Mouse (Mus musculus) G1E (cell line): ENCODE results near the gene Gpr108.

Experiments
- CTCF ChIP-seq: IDR thresholded peaks from 2 replicates; pipeline ENCODE4 v1.5.1; 2012; ENCODE audit warnings: low read depth, low read length, inconsistent platforms, mixed read lengths
- GATA1 ChIP-seq: IDR thresholded peaks from 2 replicates; pipeline ENCODE4 v1.6.1; 2012; ENCODE audit warnings: borderline replicate concordance, low read length, inconsistent platforms, mixed read lengths
- POLR2AphosphoS5 ChIP-seq: IDR thresholded peaks from 2 replicates; pipeline ENCODE4 v1.6.1; 2012; ENCODE audit warnings: low read depth, low read length, inconsistent platforms; ENCODE audit not compliant: insufficient replicate concordance
- TAL1 ChIP-seq: conservative IDR thresholded peaks from 2 replicates; pipeline ENCODE4 v1.6.1; 2012; ENCODE audit warnings: low read depth, low read length, inconsistent platforms, mixed read lengths

GRCm38 (mm10) chr17:57261796-57262195 is 13.6 kb upstream of the Gpr108 start:
- TF ChIP-seq CTCF (no peak), POLR2AphosphoS5 (no peak), TAL1 (no peak), GATA1 (no peak)
